Mouse (Mus musculus): Measurements from ENCODE around the gene Epha10. TPM values are rescaled to one million over a fixed set of nuclear protein-coding genes. Genes with fewer than 3 reads are reported as not detected.

The Epha10 gene
- not detected in 2 replicates for total RNA-seq (2015)
- not detected in 2 replicates for total RNA-seq (2017)

GRCm38 (mm10) chr4:124880599-124880998, at the start of gene Epha10:
TSS of gene Epha10 (plus strand) at chr4:124880899.
- no peak for ATAC-seq (ENCODE audit: poor library complexity, severe bottlenecking)

GRCm38 (mm10) chr4:124832796-124833195, 47.9 kb upstream of the Epha10 start:
- no peak for ATAC-seq (ENCODE audit: poor library complexity, severe bottlenecking)

GRCm38 (mm10) chr4:124838035-124838700, 42.5 kb upstream of the Epha10 start:
- no peak for ATAC-seq (ENCODE audit: poor library complexity, severe bottlenecking)

GRCm38 (mm10) chr4:124840998-124841397, 39.7 kb upstream of the Epha10 start:
- no peak for ATAC-seq (ENCODE audit: poor library complexity, severe bottlenecking)

DNA sequence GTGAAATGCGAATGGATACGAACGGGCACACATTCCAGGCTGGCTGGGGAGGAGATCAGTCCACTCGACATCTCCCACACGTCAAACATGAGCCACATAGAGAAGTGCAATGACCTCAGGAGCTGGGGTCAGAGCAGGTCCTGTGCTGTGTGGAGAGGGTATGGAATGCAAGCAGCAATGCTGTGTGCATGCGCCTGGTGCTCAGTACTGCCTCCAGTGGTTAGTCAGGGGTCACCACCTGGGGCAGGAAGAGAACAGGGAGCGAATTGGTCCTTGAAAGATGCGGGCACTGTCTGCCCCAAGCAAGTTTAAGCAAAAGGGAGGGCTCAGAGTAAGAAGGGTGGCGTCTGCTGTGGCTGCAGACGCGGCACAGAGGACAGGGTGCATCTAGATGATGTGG, 37.2 kb upstream of the Epha10 start:
- peak; percentile 77 for ATAC-seq (ENCODE audit: poor library complexity, severe bottlenecking)

GRCm38 (mm10) chr4:124847573-124847972, 33.1 kb upstream of the Epha10 start:
- peak; percentile 56 for ATAC-seq (ENCODE audit: poor library complexity, severe bottlenecking)

DNA sequence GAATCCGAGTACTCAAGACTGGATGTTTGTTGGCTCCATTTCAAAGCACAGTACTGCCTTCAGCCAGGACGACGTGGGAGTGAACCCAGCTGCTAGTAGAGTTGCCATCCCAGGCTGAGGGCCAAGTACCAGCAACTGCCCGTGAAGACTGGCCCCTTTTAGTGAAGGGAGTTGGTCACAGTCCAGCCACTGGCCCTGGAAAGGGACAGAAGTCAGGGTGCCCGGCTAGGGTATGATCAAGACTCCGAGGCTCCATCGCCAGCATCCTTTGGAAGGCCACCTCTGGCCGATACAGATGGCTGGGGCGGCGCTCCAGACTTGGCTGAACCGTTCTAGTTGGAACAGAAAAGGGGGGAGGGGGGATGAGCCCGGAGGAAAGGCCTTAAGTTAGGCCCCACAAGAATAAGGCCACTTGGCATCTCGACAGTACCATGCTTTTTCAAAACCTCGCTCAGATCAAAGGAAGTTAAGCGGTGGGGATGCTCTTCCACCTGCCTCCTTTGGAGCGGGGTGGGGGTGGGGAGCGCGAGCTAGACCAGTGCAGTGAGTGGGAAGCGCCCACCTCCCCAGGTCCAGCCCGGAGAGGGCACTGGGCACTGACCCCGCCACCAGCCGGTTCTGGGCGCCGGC, 31.0 kb upstream of the Epha10 start:
- ATAC-seq (ENCODE audit: poor library complexity, severe bottlenecking), result no peak

- ATAC-seq (ENCODE audit: poor library complexity, severe bottlenecking), result peak; percentile 87
These were observed 30.3 kb upstream of the Epha10 start, which contains the start of gene Yrdc for GRCm38 (mm10) chr4:124850261-124850913. TSS of gene Yrdc (plus strand) at chr4:124850679.

GRCm38 (mm10) chr4:124850933-124851658, 29.6 kb upstream of the Epha10 start, which contains the start of gene 1110065P20Rik:
TSS of gene 1110065P20Rik (minus strand) at chr4:124851196.
- peak; percentile 64 for ATAC-seq (ENCODE audit: poor library complexity, severe bottlenecking)

DNA sequence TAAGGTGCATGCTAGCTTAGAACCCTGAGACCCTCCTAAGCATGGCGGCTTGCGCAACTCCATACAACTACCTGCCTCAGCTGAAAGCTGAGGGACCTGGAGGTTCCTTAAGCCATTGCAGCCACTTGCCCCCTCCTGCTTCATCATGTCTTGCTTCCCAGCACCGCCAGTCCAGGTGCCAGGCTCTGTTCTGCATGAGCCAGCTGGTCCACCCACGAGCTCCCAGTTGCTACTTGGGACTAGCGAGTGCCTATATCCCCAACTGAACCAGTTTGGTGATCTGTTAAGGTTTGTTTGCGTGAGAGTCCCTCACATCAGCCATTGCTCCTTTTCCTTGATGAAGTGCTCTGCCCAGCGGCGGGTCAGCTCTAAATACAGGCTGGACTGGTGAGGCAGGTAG, 24.4 kb upstream of the Epha10 start:
- no peak for ATAC-seq (ENCODE audit: poor library complexity, severe bottlenecking)

DNA sequence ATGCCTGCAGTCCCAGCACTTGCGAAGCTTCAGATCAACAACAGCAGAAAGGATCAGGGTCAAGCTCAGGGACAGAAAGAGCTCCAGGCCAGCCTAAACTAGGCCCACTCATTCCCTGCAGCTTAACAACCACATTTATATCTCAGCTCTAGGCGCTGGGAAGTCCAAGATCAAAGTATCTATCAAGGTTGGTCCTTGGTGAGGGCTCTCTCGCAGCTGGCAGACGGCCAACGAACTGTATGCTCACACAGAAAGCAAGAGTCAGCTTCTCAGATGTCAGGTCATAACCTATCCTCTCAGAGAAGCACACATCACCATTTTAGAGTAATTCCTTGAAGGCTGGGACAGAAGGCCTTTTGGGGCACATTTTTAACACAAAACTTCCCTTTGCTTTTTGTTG, 22.3 kb upstream of the Epha10 start:
- ATAC-seq (ENCODE audit: poor library complexity, severe bottlenecking), result no peak

DNA sequence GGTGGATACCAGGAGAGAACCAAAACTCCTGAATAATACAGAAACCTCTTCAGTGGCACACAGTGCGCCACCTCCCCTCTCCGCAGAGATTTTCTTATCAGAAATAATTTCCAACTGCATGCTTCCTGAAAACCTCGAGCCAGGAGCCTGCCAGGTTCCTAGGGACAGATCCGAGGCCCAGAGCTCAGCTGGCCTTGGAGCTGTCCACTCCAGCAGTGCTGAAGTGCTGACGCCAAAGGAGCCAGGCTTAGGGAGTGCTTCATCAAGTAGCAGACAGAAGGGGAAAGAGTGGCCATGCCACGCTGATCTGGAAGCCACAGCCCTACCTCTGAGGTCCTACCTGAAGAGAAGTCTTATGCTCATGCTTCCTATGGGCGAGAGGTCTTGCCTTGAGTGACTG, 20.3 kb upstream of the Epha10 start:
- ATAC-seq (ENCODE audit: poor library complexity, severe bottlenecking), result peak; percentile 56; the same call in 1 of the 2 replicates

GRCm38 (mm10) chr4:124861283-124862188, 19.2 kb upstream of the Epha10 start, which contains the start of gene Maneal:
TSS of gene Maneal (minus strand) at chr4:124862171.
- no peak for ATAC-seq (ENCODE audit: poor library complexity, severe bottlenecking)

DNA sequence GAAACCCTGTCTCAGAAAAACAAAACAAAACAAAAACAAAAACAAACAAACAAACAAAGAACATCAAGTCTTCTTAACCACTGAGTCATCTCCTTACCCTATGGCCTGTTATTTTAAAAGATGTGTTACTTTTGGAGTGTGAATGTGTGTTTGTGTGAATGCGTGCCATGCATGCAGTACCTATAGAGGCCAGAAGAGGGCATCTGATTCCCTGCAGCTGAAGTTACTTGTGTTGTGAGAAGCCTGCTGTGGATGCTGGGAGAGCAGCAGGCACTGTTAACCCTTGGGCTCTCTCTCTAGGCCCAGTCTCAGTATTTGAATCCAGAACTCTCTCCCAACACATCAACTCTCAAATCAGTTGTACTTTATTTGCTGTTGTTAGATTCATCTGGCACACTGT, 8.0 kb upstream of the Epha10 start:
- ATAC-seq (ENCODE audit: poor library complexity, severe bottlenecking), result no peak

GRCm38 (mm10) chr4:124881341-124881908, 726 bp downstream of the Epha10 start:
- no peak for ATAC-seq (ENCODE audit: poor library complexity, severe bottlenecking)

DNA sequence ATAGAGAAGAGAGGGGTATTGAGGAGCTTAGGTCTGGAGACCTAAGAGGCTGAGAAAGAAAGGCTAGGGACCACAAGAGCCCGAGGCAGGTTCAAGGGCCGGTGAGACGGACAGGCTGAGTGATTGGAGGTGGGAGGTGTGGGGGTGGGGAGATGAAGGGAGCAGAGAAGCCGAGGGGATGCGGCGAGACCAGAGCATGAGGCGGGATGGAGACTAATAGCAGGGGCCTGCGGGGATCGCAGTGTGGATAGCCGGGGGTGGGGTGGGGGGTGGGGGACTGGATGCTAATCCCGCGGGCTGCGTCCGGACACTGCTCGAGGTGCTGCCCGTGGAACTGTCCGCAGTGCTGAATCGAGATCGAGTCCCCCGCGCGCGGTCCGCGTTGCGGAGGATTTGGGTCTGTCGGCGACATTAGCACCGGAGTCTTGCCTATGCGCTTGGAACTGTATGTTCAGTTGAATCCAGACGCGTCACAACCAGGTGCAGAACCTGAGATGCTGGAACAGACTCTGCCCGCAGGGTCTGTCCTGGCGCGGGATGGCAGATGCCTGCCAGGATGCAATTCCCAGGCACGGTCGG, 1.5 kb downstream of the Epha10 start:
- ATAC-seq (ENCODE audit: poor library complexity, severe bottlenecking), result no peak

GRCm38 (mm10) chr4:124888702-124889101, 8.0 kb downstream of the Epha10 start:
- ATAC-seq (ENCODE audit: poor library complexity, severe bottlenecking), result no peak

- no peak for ATAC-seq (ENCODE audit: poor library complexity, severe bottlenecking)
These were observed 9.2 kb downstream of the Epha10 start for GRCm38 (mm10) chr4:124889935-124890334.

GRCm38 (mm10) chr4:124890831-124891230, 10.1 kb downstream of the Epha10 start:
- no peak for ATAC-seq (ENCODE audit: poor library complexity, severe bottlenecking)

Measured in megakaryocyte, adult 5-6 weeks (primary cell).